Mouse (Mus musculus): Measurements from ENCODE around the gene Grik5.

DNA sequence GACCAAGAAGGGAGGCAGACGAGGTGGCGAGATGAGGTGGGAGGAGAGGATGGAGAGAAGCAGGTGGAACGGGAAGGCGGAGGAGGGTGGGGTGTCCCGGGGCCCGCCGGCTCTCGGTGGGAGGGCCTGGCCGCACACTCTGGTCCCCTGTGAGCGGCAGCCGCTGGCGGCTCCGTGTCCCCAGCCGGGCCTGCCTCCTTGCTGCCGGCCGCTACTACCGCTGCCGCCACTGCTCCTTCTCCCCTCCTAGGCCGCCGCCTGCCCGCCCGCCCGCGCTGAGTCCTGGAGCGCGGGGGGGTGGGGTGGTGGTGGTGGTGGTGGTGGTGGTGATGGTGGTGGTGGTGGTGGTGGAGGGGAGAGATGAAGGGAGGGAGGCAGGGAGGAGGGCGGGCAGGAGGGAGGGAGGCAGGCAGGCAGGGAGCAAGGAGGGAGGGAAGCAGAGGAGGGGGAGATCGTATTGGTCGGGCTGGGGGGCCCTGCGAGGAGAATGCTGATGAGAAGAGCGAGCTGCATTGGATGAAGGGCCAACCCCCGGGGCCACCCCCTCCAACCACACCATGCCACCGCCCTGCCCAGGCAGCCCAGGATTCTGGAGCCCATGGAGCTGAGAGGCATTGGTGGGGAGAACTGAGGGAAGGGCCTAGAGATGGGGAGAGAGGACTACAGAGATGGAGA lies 707 bp upstream of the Grik5 start:
- TF ChIP-seq CTCF (IDR thresholded peaks at IDR 0.05; ENCODE audit: control insufficient read depth, insufficient read depth, insufficient read length) (no peak), MAX (IDR thresholded peaks at IDR 0.05) (no peak), USF1 (IDR thresholded peaks at IDR 0.05; ENCODE audit: low read depth) (no peak), MYOG (IDR thresholded peaks at IDR 0.05; ENCODE audit: control insufficient read depth, extremely low read depth, insufficient read length) (no peak), MYOD1 (IDR thresholded peaks at IDR 0.05; ENCODE audit: control insufficient read depth, insufficient read length, low read depth) (no peak), FOSL1 (IDR thresholded peaks at IDR 0.05; ENCODE audit: insufficient read depth, low read length, poor library complexity, severe bottlenecking) (no peak), CEBPB (IDR thresholded peaks at IDR 0.05; ENCODE audit: low read depth) (no peak)

Data from C2C12 (cell line).